Mouse (Mus musculus): Measurements from ENCODE around the gene Clock.

GRCm38 (mm10) chr5:76162926-76163325 lies 141.7 kb downstream of the Clock start:
- TF ChIP-seq CTCF (IDR thresholded peaks at IDR 0.05; ENCODE audit: insufficient read depth, low read length) = no peak
- no peak for TF ChIP-seq POLR2A (IDR thresholded peaks at IDR 0.05; ENCODE audit: borderline replicate concordance, extremely low read depth, low read depth, low read length)
